Mouse (Mus musculus): Measurements from ENCODE around the gene Pdha2. TPM values are rescaled to one million over a fixed set of nuclear protein-coding genes. Genes with fewer than 3 reads are reported as not detected.

Pdha2 gene
- total RNA-seq (2021) = not detected

GRCm38 (mm10) chr3:141212255-141212654, at the start of gene Pdha2:
Gene Pdha2 (minus strand): TSS chr3:141212355.
- intact Hi-C loops (cut with DNase I) = no loop called here
- no peak for DNase-seq (ENCODE audit: low spot score)

- no peak for DNase-seq (ENCODE audit: low spot score)
These were observed 48.4 kb upstream of the Pdha2 start for GRCm38 (mm10) chr3:141260518-141260917.

GRCm38 (mm10) chr3:141251440-141251839, 39.3 kb upstream of the Pdha2 start:
- no peak for DNase-seq (ENCODE audit: low spot score)
- intact Hi-C loops (cut with DNase I) = no loop called here

More at GRCm38 (mm10) chr3:141260518-141260917, 48.4 kb upstream of the Pdha2 start:
- intact Hi-C loops (cut with DNase I) = no loop called here

GRCm38 (mm10) chr3:141244725-141245298, 32.7 kb upstream of the Pdha2 start:
- DNase-seq (ENCODE audit: low spot score) = no peak
- intact Hi-C loops (cut with DNase I) = no loop called here

- DNase-seq (ENCODE audit: low spot score) = no peak
- intact Hi-C loops (cut with DNase I) = no loop called here
These were observed 25.9 kb upstream of the Pdha2 start for GRCm38 (mm10) chr3:141238071-141238470.

GRCm38 (mm10) chr3:141229148-141229547, 17.0 kb upstream of the Pdha2 start:
- intact Hi-C loops (cut with DNase I) = no loop called here
- no peak for DNase-seq (ENCODE audit: low spot score)

- intact Hi-C loops (cut with DNase I) = no loop called here
- no peak for DNase-seq (ENCODE audit: low spot score)
These were observed 10.2 kb upstream of the Pdha2 start for GRCm38 (mm10) chr3:141222339-141222738.

- no peak for DNase-seq (ENCODE audit: low spot score)
- intact Hi-C loops (cut with DNase I) = no loop called here
These were observed 6.4 kb upstream of the Pdha2 start for GRCm38 (mm10) chr3:141218561-141218960.

- intact Hi-C loops (cut with DNase I) = no loop called here
- no peak for DNase-seq (ENCODE audit: low spot score)
These were observed 4.8 kb upstream of the Pdha2 start for GRCm38 (mm10) chr3:141216999-141217398.

GRCm38 (mm10) chr3:141216237-141216636, 4.1 kb upstream of the Pdha2 start:
- no peak for DNase-seq (ENCODE audit: low spot score)
- intact Hi-C loops (cut with DNase I) = no loop called here

- intact Hi-C loops (cut with DNase I) = no loop called here
- no peak for DNase-seq (ENCODE audit: low spot score)
These were observed 2.6 kb upstream of the Pdha2 start for GRCm38 (mm10) chr3:141214789-141215188.

GRCm38 (mm10) chr3:141214197-141214596, 2.0 kb upstream of the Pdha2 start:
- intact Hi-C loops (cut with DNase I) = no loop called here
- no peak for DNase-seq (ENCODE audit: low spot score)

- intact Hi-C loops (cut with DNase I) = no loop called here
- no peak for DNase-seq (ENCODE audit: low spot score)
These were observed 511 bp downstream of the Pdha2 start for GRCm38 (mm10) chr3:141211644-141212043.

GRCm38 (mm10) chr3:141201766-141202165, 10.4 kb downstream of the Pdha2 start:
- no peak for DNase-seq (ENCODE audit: low spot score)
- intact Hi-C loops (cut with DNase I) = no loop called here

- intact Hi-C loops (cut with DNase I) = no loop called here
- no peak for DNase-seq (ENCODE audit: low spot score)
These were observed 14.8 kb downstream of the Pdha2 start for GRCm38 (mm10) chr3:141197308-141197861.

GRCm38 (mm10) chr3:141191653-141192052, 20.5 kb downstream of the Pdha2 start:
- intact Hi-C loops (cut with DNase I) = no loop called here
- DNase-seq (ENCODE audit: low spot score) = no peak

GRCm38 (mm10) chr3:141190429-141190828, 21.7 kb downstream of the Pdha2 start:
- DNase-seq (ENCODE audit: low spot score) = no peak
- intact Hi-C loops (cut with DNase I) = no loop called here

- no peak for DNase-seq (ENCODE audit: low spot score)
- intact Hi-C loops (cut with DNase I) = no loop called here
These were observed 51.2 kb downstream of the Pdha2 start for GRCm38 (mm10) chr3:141160986-141161385.
